Mouse (Mus musculus) CH12.LX (cell line): ENCODE measurements around the gene Capza1. TPM values are rescaled to one million over a fixed set of nuclear protein-coding genes. Genes with fewer than 3 reads are reported as not detected.

Source experiments
- DNase-seq: peaks from one replicate; pipeline ENCODE4 v3.0.0-alpha.2; 2013; ENCODE audit errors: extremely low read depth
- H3K27ac ChIP-seq: 2 replicates; pipeline ENCODE4 v1.5.1; 2012; ENCODE audit warnings: low read depth, mild to moderate bottlenecking, control low read depth, moderate library complexity; ENCODE audit not compliant: insufficient read depth
- H3K27me3 ChIP-seq: replicated peaks from 2 replicates; pipeline ENCODE3; 2012; ENCODE audit warnings: inconsistent platforms
- H3K36me3 ChIP-seq, 2 experiments: replicated peaks in 1 of 2; 2 replicates each; pipeline versions ENCODE3 to v1.6.1; 2012; ENCODE audit warnings: inconsistent platforms in 1 of 2, low read length in 1 of 2, mild to moderate bottlenecking in 1 of 2, mixed read lengths in 1 of 2, moderate library complexity in 1 of 2; ENCODE audit not compliant: control insufficient read depth in 1 of 2, insufficient read depth in 1 of 2
- H3K4me1 ChIP-seq, 2 experiments: 2 replicates each; pipeline ENCODE4 v1.6.1; 2012; ENCODE audit warnings: inconsistent platforms in 1 of 2, moderate library complexity in 1 of 2; ENCODE audit not compliant: insufficient read depth in 2 of 2, control insufficient read depth in 1 of 2
- H3K4me2 ChIP-seq: 2 replicates; pipeline ENCODE4 v1.6.1; 2012; ENCODE audit warnings: low read depth, mild to moderate bottlenecking, control low read depth; ENCODE audit not compliant: poor library complexity, insufficient read depth, severe bottlenecking
- H3K4me3 ChIP-seq, 3 experiments: fragments of 150-350 bp in 1 of 3; sonication (generic) in 1 of 3; replicated peaks in 1 of 3; 2 replicates each; pipeline versions ENCODE3 to v1.5.1; 2011 to 2012; ENCODE audit warnings: low read depth in 2 of 3, low read length in 2 of 3, mild to moderate bottlenecking in 2 of 3, moderate library complexity in 2 of 3, control low read depth in 1 of 3, improper control_type of control experiment in 1 of 3, inconsistent platforms in 1 of 3, mixed read lengths in 1 of 3; ENCODE audit not compliant: poor library complexity in 1 of 3
- H3K79me2 ChIP-seq: replicated peaks from 2 replicates; pipeline ENCODE4 v1.6.1; 2012; ENCODE audit warnings: mild to moderate bottlenecking, moderate library complexity; ENCODE audit not compliant: control insufficient read depth, poor library complexity, insufficient read depth, severe bottlenecking; ENCODE audit errors: extremely low read depth
- H3K9ac ChIP-seq: 2 replicates; pipeline ENCODE4 v1.6.1; 2012; ENCODE audit warnings: low read depth, mild to moderate bottlenecking, control low read depth, moderate library complexity; ENCODE audit not compliant: insufficient read depth
- H3K9me3 ChIP-seq: replicated peaks from 2 replicates; pipeline ENCODE3; 2012; ENCODE audit warnings: low read length, inconsistent platforms, mixed read lengths
- BHLHE40 ChIP-seq: IDR thresholded peaks from 2 replicates; pipeline ENCODE4 v1.6.1; 2011; ENCODE audit warnings: mild to moderate bottlenecking, low read depth, low read length, improper control_type of control experiment
- CHD2 ChIP-seq: IDR thresholded peaks from 2 replicates; pipeline ENCODE4 v1.6.1; 2011; ENCODE audit warnings: low read length, improper control_type of control experiment
- ELF1 ChIP-seq: IDR thresholded peaks from 2 replicates; pipeline ENCODE4 v1.6.1; 2014; ENCODE audit warnings: low read depth, mild to moderate bottlenecking, inconsistent platforms, low read length, improper control_type of control experiment
- EP300 ChIP-seq: IDR thresholded peaks from 2 replicates; pipeline ENCODE4 v1.6.1; 2011; ENCODE audit warnings: low read length, improper control_type of control experiment
- ETS1 ChIP-seq: conservative IDR thresholded peaks from 2 replicates; pipeline ENCODE4 v1.6.1; 2012; ENCODE audit warnings: low read depth, mild to moderate bottlenecking, inconsistent platforms, low read length, improper control_type of control experiment, moderate library complexity
- HCFC1 ChIP-seq: IDR thresholded peaks from 2 replicates; pipeline ENCODE4 v1.6.1; 2012; ENCODE audit warnings: low read depth, mild to moderate bottlenecking, inconsistent platforms, low read length, improper control_type of control experiment
- IRF4 ChIP-seq: IDR thresholded peaks from 2 replicates; pipeline ENCODE4 v1.6.1; 2014; ENCODE audit warnings: low read depth, mild to moderate bottlenecking, inconsistent platforms, low read length, improper control_type of control experiment
- JUND ChIP-seq: conservative IDR thresholded peaks from 2 replicates; pipeline ENCODE4 v1.6.1; 2011; ENCODE audit warnings: low read depth, low read length, improper control_type of control experiment
- MAFK ChIP-seq: IDR thresholded peaks from 2 replicates; pipeline ENCODE4 v1.6.1; 2011; ENCODE audit warnings: low read length, improper control_type of control experiment; ENCODE audit not compliant: insufficient replicate concordance
- MAZ ChIP-seq: IDR thresholded peaks from 2 replicates; pipeline ENCODE4 v1.6.1; 2012; ENCODE audit warnings: low read depth, mild to moderate bottlenecking, inconsistent platforms, low read length, improper control_type of control experiment, moderate library complexity
- MEF2A ChIP-seq: IDR thresholded peaks from 2 replicates; pipeline ENCODE4 v1.6.1; 2014; ENCODE audit warnings: low read depth, mild to moderate bottlenecking, inconsistent platforms, low read length, improper control_type of control experiment, borderline replicate concordance
- NRF1 ChIP-seq: IDR thresholded peaks from 2 replicates; pipeline ENCODE4 v1.6.1; 2014; ENCODE audit warnings: low read depth, mild to moderate bottlenecking, inconsistent platforms, low read length, improper control_type of control experiment, moderate library complexity
- POLR2A ChIP-seq: IDR thresholded peaks from 2 replicates; pipeline ENCODE4 v1.6.1; 2011; ENCODE audit warnings: low read depth, mild to moderate bottlenecking, improper control_type of control experiment, low read length
- RCOR1 ChIP-seq: conservative IDR thresholded peaks from 2 replicates; pipeline ENCODE4 v1.6.1; 2012; ENCODE audit warnings: low read depth, mild to moderate bottlenecking, inconsistent platforms, low read length, improper control_type of control experiment
- SIN3A ChIP-seq: IDR thresholded peaks from 2 replicates; pipeline ENCODE4 v1.6.1; 2012; ENCODE audit warnings: low read length, improper control_type of control experiment, inconsistent platforms
- TBP ChIP-seq: conservative IDR thresholded peaks from 2 replicates; pipeline ENCODE4 v1.6.1; 2011; ENCODE audit warnings: low read depth, low read length, improper control_type of control experiment
- TCF12 ChIP-seq: IDR thresholded peaks from 2 replicates; pipeline ENCODE4 v1.6.1; 2014; ENCODE audit warnings: low read depth, mild to moderate bottlenecking, inconsistent platforms, low read length, improper control_type of control experiment
- UBTF ChIP-seq: IDR thresholded peaks from 2 replicates; pipeline ENCODE4 v1.6.1; 2012; ENCODE audit warnings: low read depth, mild to moderate bottlenecking, inconsistent platforms, low read length, improper control_type of control experiment, moderate library complexity
- ZKSCAN1 ChIP-seq: IDR thresholded peaks from 2 replicates; pipeline ENCODE4 v1.6.1; 2012; ENCODE audit warnings: low read depth, inconsistent platforms, low read length, improper control_type of control experiment, borderline replicate concordance
- dilution Hi-C: fragments of 300-500 bp; cut with MboI; formaldehyde crosslinking; loops from 2 replicates; pipeline ENCODE4 v1.14.3; 2020; ENCODE audit warnings: low sequenced_read_pairs; ENCODE audit not compliant: extremely low pct_unique_long_range_greater_than_20kb, extremely low pct_ligation_motif_present
- in situ Hi-C: fragments of 300-500 bp; cut with MboI; formaldehyde crosslinking; loops from 3 replicates; pipeline ENCODE4 v1.14.3; 2019; ENCODE audit warnings: low sequenced_read_pairs, low pct_ligation_motif_present, low pct_unique_long_range_greater_than_20kb, mixed read lengths
- polyA plus RNA-seq: library from polyadenylated mRNA; unstranded; fragments of >175 nt; gene quantifications from 2 replicates; pipeline ENCODE4 v1.2.1, GENCODE M21; 2012; ENCODE audit warnings: low read depth; ENCODE audit not compliant: insufficient read length
- total RNA-seq, 2 experiments: library from RNA; depleted of rRNA; stranded (reverse); fragments of 300-350 nt in 1 of 2; fragments of >200 nt in 1 of 2; gene quantifications; 2 replicates each; pipeline ENCODE4 v1.2.3; 2012 to 2014

The Capza1 gene
- total and polyA plus RNA-seq, 3 experiments, result 113 to 288 (median 140) TPM

DNA sequence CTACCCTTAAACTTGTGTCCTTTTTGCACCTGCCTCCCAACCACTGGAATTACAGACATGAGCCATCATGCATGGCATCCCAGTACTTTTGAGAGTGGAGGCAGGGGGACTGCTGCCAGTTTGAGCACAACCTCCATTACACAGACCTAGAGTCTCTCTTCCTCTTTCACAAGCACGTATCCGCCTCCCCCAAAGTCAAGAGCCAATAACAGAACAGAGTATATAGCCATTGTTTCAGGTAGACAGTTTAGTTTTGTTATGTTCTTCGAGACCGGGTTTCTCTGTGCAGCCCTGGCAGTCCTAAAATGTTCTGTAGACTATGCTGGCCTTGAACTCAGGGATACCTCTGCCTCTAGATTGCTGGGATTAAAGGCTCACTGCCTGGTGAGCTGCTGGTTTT is 52.1 kb downstream of the Capza1 start:
- peak overlapping the region in 1 of 3 experiments; percentile 11 for H3K4me3 ChIP-seq
- H3K36me3 ChIP-seq, result peaks cover 0 to 13% of the 10 kb centered on the region in 2 experiments
- in situ Hi-C loops, result no loop called here
- peak overlapping the region; percentile 53; the same call in 1 of the 2 replicates for H3K9ac ChIP-seq
- no peaks in the 10 kb centered on the region for H3K27me3 ChIP-seq
- H3K9me3 ChIP-seq, result no peaks in the 10 kb centered on the region
- peak; percentile 43 for TF ChIP-seq POLR2A
- TF ChIP-seq ZKSCAN1, result no peak
- peak; percentile 25; the same call in 1 of the 2 replicates for TF ChIP-seq HCFC1
- TF ChIP-seq NRF1, result peak; percentile 16; the same call in 1 of the 2 replicates
- TF ChIP-seq ELF1, result peak; percentile 57
- TF ChIP-seq CHD2, result 0 out of 2 replicates have a peak, but pooled peaks have one; percentile 42
- peak; percentile 49; the same call in 1 of the 2 replicates for TF ChIP-seq TCF12
- TF ChIP-seq IRF4, result peak; percentile 76; the same call in 1 of the 2 replicates
- TF ChIP-seq TBP, result no peak
- no peak for TF ChIP-seq MAFK
- TF ChIP-seq MEF2A, result 0 out of 2 replicates have a peak, but pooled peaks have one; percentile 16
- TF ChIP-seq RCOR1, result no peak
- peak; percentile 49; the same call in 1 of the 2 replicates for TF ChIP-seq EP300
- 0 out of 2 replicates have a peak, but pooled peaks have one; percentile 42 for TF ChIP-seq SIN3A
- TF ChIP-seq MAZ, result 0 out of 2 replicates have a peak, but pooled peaks have one; percentile 33
- H3K27ac ChIP-seq, result no peak overlapping the region; the same call in 1 of the 2 replicates
- DNase-seq, result peak; percentile 47
- no peaks in the 10 kb centered on the region for H3K79me2 ChIP-seq
- peaks cover 14 to 30% of the 10 kb centered on the region in 2 experiments for H3K4me1 ChIP-seq
- H3K4me2 ChIP-seq, result peak overlapping the region; percentile 95
- dilution Hi-C loops, result no loop called here

DNA sequence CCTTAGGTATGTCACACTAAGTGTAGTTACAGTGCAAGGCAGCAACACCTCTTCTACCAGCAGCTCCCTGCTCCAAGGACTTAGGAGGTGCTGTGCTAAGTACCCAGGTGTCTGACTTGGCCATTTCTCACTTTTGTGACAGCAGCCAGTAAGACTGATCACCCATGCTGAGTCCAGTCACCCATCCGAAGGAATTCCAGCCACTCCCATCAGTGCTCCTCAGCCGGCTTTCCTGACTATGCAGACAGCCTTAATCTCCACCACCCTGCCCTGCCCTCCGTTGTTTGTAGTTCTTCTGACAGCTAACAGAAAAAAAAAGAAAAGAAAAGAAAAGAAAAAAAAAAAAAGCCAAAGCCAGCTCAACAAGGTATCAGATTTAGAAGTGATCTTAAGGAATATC is 52.6 kb downstream of the Capza1 start:
- Histone ChIP-seq H3K4me1 (peaks cover 10 to 25% of the 10 kb centered on the region in 2 experiments), H3K9me3 (no peaks in the 10 kb centered on the region), H3K4me2 (no peak overlapping the region), H3K79me2 (no peaks in the 10 kb centered on the region), H3K4me3 (no peak overlapping the region), H3K27ac (no peak overlapping the region), H3K36me3 (peaks cover 0 to 17% of the 10 kb centered on the region in 2 experiments), H3K9ac (no peak overlapping the region), H3K27me3 (no peaks in the 10 kb centered on the region)
- dilution Hi-C loops, result no loop called here
- no peak for TF ChIP-seq JUND
- TF ChIP-seq UBTF, result no peak
- no peak for TF ChIP-seq ETS1
- TF ChIP-seq IRF4, result no peak
- no peak for TF ChIP-seq BHLHE40
- no peak for TF ChIP-seq ZKSCAN1
- TF ChIP-seq RCOR1, result no peak
- TF ChIP-seq POLR2A, result no peak
- in situ Hi-C loops, result no loop called here
- no peak for DNase-seq
